Mouse (Mus musculus) CD4-positive, CD25-positive, alpha-beta regulatory T cell, adult 4 months (primary cell): ENCODE data around the gene Foxn3. TPM values are rescaled to one million over a fixed set of nuclear protein-coding genes. Genes with fewer than 3 reads are reported as not detected.

Source experiments
- ATAC-seq: one replicate; pipeline ENCODE4 v1.8.0; 2017
- polyA plus RNA-seq, 2 experiments: library from polyadenylated mRNA; unstranded; fragments of 100-300 nt; shearing (Covaris generic); gene quantifications; one replicate each; pipeline ENCODE4 v1.2.1; 2017

Gene Foxn3
- polyA plus RNA-seq, 2 experiments from 2014 or later = 129 to 166 TPM

DNA sequence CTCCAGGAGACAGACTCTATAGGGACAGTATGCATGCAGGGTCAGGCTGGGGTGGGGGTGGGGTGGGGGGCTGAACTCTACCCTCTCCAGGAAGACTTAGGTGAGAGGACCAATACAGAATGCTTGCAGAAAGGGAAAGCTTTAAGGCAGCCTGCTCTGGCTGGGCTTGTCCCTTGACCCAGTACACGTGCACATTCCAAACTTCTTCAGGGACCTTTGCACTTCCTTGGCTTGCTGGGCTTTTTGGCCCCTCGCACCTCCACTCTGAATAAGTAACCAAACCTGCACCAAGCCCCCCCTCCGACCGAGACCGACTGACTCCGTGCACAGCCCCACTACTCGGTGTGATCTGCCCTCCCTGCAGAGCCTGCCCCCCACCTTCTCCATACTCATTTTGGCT lies 151.3 kb downstream of the Foxn3 start:
- no peak for ATAC-seq

DNA sequence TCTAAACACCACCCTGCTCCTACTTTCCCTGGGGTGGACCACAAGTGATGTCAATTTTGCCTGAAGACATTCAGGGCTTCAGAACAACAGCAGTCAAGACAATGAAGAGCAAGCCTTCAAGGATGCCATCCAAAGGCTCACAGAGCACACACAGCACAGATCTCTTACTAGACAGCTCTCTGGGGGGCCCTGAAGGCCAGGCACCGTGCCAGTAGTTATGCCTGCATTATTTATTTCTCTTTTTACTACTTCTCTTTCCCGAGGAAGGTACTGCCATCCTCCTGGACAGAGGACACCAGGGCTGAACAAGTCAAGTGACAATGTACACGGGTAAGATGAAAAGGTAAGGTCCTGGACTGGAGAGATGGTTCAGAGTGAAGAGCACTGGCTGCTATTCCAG lies 154.7 kb downstream of the Foxn3 start:
- no peak for ATAC-seq

DNA sequence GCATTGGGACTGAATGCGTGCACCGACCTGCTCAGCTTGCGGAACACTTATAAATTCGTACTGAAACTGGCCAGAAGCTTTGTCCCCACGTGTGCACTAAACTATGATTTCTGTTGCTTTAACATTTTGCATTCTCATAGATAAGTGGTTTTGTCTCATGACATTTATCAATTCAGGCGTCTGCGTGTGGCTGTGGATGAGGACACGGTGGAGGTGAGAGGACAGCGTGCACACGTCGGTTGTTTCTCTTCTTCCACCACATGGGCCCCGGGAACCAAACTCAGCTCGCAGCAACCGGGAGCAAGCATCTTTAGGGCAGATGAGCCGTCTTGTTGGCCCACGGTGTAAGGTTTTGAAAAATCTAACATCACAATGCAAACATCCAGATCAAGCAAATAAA lies 155.3 kb downstream of the Foxn3 start:
- no peak for ATAC-seq

DNA sequence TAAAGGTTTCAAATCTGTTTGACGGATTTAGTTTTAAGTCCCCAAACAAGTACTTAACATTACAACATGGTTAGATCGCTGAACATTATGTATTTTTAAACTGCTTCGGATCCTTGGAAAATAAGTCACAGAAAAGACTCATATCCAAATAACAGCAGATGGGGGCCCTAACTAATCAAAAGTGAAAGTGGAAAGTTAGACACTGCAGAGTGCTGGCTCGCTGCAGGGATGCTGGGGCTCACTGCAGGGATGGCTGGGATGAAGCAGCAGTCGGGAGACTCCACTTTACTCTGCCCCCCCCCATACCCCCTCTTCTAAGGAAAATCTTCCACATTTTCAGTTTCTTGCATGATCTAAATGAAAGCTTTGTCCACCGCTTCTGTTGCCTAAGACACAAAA lies 156.1 kb downstream of the Foxn3 start:
- peak; percentile 64 for ATAC-seq

DNA sequence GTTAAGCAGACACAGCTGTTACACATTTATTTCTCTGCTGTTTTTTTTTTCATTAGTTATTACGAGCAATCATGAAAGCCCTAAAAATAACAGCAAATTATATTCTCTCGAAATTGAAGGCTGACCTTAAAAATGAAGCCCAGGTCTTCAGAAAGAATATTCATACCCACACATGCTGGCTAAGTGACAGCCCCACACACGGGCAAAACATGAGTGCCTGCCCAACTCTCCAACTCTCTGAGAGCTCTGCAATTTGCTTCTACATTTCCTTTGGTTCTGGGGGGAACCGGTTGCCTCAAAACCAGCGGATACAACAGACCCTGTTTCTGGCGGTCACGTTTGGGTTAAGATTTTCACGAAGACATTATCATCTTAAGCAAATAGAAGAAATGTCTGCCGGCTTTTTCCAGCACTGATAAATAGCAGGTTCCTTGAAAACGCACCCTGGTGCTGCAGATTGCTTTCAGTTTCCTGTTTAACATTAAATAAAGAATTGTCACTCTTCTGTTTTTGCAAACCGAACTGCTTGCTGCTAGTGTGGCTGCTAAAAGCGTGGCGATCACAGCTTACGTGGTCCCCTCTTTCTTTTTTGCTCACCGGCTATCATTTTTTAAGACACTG lies 156.6 kb downstream of the Foxn3 start:
- peak; percentile 67 for ATAC-seq

DNA sequence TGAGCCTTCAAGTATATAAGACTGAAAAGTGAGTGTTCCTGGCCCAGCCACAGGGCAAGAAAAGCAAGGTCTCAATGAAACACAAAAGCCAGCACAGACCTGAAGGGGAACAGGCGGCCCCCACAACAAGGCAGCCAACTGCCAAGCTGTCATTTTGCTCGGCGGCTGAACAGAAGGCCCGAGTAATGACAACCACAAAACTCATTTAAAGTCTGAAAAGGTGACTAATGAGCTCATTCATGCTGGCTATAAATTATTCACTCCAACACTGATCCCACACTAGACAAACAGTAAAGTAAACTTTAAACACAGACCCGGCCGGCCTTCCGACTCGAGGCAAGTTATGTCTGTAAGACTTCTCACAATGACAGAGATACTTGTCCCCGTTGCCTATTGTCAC lies 157.1 kb downstream of the Foxn3 start:
- no peak for ATAC-seq

DNA sequence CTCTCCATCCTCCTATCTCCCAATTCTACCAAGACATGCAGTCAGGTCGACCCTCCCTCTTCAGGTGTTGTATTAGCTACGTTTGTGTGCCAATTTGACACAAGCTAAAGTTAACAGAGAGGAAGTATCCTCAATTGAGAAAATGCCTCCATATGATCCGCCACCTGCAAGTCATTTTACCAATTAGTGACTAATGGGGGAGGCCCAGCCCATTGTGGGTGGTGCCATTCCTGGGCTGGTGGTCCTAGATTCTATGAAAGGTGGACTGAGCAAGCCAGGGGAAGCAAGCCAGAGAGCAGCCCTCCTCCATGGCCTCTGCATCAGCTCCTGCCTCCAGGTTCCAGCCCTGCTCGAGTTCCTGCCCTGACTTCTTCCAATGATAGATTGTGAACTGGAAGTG lies 158.0 kb downstream of the Foxn3 start:
- ATAC-seq = no peak

DNA sequence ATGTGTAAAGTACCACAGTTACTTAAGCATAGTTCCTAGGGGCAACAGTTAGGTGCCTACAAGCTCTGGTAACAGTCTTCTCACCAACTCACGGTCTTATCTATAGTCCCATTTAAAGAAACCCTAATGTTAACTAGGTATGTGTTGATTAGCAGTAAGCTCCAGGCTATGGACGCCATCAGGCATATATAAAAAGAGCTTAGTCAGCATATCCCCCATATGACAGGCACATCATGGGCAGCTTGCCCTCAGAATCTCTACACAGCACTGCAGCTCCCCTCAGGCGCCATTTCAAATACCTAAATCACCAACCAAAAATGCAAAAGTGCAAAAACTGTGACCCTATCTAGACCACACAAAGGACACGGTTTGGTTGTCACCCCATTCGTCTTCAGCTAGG lies 160.4 kb downstream of the Foxn3 start:
- ATAC-seq = no peak

DNA sequence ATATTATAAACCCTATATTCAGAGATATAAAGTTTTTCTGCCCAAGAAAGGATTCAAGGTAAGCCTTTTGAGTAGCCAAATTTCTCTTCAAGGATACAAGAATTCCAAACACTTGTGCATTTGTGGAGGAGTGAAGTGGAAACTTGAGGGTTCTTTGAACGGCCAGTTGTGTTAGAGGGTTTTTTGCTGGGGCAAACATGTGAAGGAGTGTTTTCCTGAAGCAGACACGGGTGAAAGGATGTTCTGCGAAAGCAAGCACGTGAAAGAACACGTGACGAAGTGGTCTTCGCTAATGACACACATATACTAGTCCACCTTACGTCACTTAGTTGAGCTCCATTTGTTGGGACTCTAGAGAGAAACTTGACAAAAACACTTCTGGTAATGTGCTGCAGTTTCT lies 162.5 kb downstream of the Foxn3 start:
- no peak for ATAC-seq

DNA sequence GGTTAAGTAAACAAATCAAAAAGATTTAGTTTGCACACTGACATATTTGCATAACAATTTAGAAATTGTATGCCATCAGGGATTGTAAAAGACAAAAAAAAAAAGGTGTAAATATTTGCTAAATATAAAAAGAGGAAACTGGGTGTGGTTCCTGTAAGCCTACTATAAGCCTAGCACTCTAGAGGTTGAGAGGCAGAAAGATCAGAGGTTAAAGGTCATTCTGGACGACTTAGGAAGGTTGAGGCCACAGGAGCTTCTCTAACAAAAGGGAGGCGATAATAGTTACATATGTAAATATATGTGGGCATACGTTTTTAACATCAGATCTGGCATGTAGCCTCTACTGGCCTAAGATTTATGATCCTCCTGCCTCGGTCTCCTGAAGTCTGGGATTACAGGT lies 163.8 kb downstream of the Foxn3 start:
- no peak for ATAC-seq

DNA sequence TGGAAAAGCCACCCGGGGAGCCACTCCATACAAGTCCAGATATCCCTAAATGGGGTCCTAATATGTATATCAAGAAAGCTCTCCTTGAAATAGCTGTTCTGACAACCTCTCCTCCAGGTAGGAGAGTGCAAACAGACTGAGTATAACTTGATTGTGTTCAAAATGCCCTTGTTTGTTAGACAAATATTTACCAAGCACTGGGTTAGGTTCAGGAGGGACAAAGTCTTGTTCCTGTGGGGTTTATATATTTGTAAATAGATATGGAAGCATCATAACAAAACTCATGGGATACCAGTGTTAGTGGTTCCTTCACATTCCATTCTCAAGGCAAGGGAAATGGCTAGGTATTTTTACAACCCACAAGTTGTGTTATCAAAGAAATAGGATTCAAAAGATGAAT lies 166.9 kb downstream of the Foxn3 start:
- ATAC-seq = no peak

DNA sequence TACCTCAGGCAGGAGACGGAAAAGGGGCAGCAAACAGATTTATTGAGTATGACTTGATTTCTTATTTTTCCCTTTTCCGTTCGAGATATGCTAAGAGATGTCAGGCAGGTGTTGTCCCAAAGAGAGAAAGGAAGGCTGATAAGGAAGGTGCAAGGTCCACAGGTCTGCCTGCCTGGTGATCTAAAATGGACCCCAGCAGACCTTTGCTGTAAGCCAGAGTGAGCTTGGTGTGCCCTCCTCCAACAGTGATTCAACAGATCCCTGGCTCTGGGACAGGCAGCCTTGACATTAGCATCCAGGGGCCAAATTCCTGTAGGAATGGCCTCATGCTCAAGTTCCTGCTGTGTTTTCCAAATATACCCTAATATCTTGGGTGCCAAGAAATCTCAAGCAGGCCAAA lies 168.3 kb downstream of the Foxn3 start:
- no peak for ATAC-seq

DNA sequence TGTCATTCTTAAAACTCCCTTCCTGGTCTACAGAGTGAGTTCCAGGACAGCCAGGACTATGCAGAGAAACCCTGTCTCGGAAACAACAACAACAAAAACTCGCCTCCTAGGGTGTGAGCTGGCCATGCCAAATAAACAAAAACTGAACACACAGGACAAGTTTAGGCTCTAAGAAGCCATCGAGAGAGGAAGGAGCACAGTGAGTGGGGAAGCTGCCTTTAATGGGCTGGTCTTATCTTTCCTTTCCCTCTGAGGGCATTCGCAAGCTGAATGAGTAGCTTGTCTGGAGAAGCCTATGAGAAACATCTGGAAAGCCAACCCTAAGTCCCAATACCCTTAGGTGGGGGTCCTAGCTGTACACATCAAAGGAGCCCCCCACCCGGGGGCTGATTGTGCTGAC lies 168.7 kb downstream of the Foxn3 start:
- no peak for ATAC-seq

DNA sequence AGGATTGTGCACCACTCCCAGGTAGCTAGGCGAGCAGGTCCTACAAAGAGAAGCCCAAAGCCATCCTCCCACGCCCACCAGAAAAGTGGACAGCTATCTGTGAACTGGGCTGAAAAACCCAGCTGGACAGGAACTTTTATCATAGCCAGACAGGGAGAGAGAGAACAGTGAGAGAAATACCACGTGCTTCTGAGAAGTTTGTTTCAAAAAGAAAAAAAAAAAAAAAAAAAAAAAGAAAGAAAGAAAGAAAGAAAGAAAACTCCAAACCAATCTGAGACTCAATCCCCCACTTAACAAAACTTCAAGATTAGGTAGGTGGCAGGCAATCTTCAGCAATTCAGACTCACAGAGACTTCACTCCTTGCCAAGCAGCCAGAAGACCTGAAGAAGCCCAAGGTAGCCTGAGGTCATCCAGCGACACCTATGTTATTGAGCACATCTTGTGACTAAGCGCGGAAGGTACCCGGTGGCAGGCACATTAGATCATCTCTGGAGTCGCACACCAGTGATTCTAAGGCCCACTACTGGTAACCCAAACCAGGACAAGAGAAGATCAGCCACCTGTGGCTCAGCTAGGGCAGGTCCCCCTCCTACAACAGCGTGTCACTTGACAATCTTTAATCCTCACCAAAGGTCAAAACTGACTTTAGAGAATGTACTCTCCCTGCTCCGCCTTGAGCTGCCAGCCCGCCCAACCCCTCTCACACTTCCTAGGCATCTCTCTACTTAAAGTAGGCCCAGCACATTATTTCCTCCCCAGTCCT lies 169.3 kb downstream of the Foxn3 start:
- ATAC-seq = no peak

DNA sequence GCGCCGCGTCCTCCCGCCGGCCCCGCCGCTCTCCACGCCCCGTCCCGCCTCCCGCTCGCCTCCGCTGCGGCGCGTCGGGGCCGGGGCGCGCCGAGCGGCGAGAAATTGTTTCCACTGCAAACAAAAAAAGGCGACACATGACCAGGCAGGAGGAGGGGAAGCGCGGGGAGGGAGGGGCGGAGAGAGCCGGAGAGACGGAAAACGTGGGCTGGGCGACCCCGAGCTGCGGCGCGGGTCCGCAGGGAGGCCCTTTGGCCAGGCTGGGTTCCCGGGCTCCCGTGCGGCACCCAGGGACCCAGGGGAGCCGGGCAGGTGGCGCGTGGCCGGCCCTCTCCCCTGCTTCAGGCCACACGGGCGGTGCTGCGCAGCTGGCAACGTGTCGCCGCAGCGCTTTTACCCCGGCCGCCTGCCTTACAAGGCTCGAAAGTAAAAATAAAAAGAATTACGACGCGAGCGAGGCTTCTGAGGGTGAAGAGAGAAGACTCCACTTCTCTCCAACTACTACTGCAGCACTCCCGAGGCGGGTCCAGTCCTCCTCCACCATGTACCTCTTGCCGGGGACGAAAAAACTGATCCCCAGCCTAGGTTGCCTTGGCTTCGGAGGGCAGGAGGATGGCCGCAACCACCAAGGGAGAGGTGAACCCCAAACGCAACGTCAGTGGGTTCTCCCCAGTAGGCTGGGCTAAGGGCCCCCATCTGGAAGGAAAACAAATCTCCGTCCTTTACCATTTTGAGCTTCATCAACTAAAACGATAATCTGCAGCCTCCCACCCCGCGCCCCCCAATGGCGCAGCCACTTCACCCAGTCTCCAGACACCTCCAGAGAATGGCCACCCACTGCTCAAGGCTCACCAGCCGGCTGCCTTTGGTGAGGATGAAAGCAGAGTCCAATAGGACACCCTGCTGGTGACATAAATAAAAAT lies 170.2 kb downstream of the Foxn3 start:
- ATAC-seq = peak; percentile 60

DNA sequence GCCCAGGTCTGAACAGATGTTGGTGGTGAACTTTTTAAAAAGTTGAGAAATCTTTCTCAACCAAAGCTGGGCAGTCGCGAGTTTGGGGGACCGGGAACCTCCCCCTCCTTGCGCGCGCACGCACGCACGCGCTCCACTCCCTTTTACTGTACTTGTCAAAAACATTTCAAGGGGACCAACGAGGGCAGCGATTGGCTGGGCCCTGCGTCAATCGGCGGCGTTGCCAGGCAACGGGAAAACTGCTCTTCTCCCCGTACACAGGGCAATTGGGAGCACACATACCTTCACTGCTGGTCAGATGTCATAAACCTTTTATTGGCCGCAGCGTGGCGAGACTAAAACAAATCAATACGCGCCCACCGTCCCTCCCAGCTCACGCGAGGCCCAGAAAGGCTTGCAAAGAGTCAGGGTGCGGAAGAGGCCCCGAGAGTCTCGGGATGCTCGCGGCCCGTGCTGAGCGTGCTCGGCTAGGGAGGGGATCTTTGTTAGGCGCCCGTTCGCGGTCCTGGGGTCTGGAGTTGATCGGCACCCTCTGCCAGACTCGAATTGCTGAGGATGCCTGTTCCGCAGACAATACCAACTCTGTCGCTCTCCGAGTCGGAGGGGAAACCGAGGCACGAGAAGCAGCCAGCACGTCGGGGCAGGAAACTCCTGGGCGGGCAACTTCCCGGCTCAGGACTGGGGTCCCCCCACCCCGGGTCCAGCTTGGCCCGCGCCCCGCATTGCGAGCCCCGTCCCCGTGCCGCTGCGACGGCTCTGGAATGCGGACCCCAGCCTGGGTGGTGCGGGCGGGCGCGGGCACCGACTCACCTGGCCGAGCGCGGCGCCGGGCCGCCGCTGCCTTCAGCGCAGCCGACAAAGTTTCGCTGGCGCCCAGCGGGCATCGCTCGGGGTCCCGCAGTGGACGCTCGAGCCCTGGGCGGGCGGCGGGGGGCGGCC lies 171.2 kb downstream of the Foxn3 start:
- peak; percentile 84 for ATAC-seq

DNA sequence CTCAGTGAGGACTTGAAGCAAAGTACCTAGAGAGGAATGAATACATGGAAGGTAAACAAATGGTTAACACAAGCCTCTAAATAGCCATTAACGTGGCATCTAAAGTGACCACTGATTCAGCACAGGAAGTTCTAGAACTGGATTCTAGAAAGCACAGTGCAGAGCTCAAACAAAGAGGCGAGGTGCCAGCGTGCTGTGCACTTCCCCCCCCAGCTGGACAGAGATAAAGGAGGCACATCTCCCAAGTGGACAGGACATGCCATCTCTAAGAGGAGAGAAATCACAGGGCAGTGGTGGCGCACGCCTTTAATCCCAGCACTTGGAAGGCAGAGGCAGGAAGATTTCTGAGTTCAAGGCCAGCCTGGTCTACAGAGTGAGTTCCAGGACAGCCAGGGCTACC lies 173.0 kb downstream of the Foxn3 start:
- no peak for ATAC-seq

DNA sequence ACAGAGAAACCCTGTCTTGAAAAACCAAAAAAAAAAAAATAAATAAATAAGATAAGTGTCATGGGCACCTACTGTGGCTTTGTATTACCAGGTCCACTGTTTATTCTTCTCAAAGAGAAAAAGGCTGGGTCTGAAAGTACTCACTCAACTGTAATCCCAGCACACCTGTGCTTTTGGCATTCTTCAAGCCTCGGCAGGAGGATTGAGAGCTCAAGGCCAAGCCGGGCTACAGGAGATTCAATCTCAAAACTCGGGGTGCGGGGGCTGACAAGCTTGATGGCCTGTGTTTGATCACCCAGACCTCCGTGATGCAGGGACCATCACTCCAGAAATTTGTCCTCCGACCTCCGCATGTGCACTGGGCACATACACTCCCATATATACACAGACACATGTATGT lies 174.1 kb downstream of the Foxn3 start:
- no peak for ATAC-seq

DNA sequence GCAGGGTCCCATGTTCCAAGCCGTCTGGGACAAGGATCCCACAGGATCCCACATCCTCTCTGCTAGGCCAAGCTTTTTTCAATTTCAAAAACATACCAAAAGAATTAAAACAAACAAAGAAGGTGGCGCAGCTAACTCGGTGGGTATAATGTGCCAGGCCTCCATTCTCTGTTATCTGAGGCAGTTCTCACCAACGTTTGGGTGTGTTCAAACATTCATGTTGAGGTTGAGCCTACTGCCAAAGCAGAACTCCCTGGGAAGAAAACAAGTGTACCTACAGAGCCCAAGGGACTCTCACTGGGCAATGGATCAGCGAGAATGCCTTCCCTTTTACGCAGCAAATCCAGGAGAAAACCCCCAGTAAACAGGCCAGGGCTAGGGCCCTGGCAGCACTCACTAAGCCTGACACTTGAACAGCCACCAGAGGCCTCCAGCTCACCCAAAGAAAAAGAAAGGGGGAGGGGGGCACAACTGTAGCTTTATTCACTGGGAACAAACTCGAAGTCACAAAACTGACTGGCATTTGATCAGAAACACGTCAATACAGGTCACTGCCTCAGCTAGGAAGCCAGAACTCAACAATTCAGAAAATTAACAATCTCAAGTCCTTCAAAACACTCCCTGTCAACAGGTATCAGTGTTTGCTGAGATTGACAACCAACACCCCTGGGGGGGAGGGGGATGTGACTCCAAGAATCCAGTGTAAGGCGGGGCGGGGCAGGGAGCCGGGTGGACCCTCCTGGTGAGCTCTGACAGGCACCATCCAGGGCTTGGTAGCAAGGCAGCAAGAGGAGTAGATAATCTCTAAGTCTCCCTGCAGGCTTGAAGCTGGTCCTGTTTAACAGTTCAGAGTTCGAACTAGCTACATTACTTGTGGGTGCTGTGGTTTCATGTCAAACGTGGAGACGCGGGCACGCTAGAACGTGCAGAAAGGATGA lies 177.2 kb downstream of the Foxn3 start:
- no peak for ATAC-seq

DNA sequence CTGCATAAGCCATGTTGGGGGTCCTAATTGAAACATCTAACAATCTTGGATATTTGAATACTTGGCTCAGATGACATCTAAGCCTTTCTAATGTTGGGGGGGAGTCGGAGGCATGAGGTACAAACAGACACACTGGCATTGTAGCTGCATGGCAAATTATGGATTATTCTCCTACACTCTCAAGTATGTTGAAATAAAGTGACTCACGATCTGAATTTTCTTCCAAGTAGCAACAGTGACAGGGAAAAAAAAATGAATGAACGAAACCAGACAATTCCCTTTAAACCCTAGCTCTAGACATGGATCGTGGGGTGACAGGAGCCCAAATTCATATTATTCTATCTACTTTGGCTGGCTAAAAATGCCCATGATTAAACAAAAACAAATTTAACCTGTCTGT lies 178.3 kb downstream of the Foxn3 start:
- no peak for ATAC-seq

DNA sequence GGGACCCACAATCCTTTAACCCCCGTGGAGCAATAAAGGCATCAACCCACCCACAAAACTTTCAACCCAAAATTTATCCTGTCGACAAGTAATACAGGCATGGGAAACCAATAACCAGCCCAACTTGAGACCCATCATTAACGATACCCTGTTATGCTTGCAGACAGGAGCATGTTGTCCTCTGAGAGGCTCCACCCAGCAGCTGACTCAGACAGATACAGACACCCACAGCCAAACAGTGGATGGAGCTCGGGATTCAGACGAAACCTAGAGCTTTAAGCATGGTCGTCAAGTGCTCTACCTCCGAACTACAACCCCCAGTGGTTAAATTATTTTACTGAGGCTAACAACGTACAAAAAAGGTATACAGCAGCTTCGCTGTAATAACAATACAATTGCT lies 182.1 kb downstream of the Foxn3 start:
- ATAC-seq = peak; percentile 18
